Mouse (Mus musculus): ENCODE data around the gene Ankrd36.
A peak's percentile ranks its signal among the peaks of the same experiment; 100 is the strongest.
"Not testable (repeated sequence)": the region's sequence is repeated elsewhere in the genome, so short reads cannot be mapped to it uniquely, and the experiment has no call there.

Gene Ankrd36

DNA sequence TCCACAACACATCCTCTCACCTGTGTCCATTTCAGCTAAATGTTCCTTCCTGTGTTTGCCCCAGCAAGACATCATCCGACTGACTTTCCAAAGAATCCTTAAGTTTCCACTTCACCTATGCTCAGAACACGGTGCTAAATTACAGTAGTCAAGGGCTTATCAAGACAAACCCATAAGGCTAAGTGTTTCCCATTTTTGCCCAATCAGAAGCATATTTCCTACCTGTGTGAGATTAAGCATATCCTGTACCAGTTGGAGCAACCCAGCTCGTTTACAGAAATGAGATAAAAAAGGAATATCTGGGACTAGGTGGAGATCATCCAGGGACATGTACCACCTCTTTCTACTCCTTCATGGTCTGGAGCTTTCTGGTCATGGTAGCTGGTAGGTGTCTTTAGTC is 22.8 kb upstream of the Ankrd36 start:
- DNase-seq = no peak

GRCm38 (mm10) chr11:5551430-5551829 is 18.1 kb upstream of the Ankrd36 start:
- no peak for DNase-seq

DNA sequence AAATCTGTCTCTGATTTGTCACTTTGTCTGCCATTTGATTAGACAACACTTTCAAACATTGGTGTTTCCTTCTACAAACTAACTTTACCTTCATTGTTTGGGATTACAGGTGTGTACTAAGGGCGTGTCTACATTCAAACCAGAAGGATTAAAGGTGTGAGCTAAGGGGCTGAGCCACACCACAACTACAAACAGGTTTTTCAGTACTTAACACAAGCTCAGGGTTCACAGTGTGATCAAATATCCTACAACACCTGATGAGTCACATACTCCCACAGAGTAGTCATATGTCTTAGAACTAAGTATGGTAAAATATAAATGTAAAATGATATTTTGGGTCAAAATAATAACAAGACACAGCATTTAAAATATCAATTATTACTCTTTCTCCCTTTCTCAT is 17.6 kb upstream of the Ankrd36 start:
- DNase-seq = no peak

DNA sequence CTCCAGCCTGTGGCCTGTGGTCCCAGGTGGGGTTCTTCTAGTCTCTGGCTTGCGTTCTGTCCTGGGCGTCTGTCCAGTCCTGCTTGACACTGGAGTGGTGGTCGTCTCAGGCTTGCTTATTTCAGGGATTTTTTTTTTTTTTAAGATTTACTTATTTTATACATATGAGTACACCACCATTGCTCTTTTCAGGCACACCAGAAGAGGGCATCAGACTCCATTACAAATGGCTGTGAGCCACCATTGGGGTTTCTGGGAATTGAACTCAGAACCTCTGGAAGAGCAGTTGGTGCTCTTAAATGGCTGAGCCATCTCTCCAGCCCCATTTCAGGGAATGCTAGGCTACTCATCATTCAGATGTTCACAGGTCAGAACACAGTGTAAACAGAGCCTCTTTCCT is 9.2 kb upstream of the Ankrd36 start:
- no peak for DNase-seq

DNA sequence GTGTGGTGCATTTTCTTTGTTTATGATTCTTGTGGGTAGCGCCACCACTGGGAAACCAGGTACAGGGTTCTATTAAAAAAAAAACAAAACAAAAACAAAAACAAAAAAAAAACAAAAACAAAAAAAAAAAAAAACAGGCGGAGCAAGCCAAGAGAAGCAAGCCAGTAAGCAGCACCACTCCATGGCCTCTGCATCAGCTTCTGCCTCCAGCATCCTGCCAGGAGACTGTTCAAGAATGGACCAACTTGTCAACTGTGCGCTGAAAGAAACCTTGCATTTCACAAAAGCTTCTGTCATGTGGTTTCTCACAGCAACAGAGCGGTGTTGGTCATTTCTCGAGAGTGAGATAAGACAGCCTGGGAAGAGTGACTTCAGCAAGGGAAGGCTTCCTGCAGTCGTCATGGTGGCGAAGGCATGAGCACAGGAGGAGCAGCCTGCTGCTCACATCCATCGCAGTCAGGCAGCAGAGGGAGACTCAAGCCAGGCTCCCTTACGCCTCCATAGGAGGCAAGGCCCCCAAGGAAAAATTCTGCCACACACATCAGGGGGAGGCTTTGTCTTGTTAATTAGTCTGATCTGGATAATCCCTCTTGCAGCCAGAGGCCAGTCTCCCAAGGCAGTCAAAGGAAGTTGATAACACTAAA is 6.7 kb upstream of the Ankrd36 start:
- no peak for DNase-seq

DNA sequence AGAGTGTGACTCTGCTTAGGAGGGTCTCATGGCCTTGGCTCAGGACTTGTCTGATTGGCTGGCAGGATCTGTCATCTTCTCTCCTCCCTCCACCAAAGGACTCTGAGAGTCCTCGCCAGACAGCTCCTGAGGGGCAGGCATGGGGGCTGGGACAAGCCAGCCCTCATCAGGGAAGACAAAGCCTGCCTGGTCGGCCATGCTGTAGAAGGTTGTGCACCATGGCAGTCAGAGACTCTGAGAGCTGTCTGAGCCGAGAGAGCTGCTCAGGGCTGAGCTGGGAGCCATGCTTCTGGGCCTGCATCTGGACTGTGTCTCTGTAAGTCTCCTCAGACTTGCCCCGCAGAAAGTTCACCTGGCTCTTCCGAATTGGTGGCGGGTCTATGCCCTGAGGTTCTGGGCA is 5.6 kb upstream of the Ankrd36 start:
- no peak for DNase-seq

GRCm38 (mm10) chr11:5565596-5565995 is 3.9 kb upstream of the Ankrd36 start:
- DNase-seq = no peak

DNA sequence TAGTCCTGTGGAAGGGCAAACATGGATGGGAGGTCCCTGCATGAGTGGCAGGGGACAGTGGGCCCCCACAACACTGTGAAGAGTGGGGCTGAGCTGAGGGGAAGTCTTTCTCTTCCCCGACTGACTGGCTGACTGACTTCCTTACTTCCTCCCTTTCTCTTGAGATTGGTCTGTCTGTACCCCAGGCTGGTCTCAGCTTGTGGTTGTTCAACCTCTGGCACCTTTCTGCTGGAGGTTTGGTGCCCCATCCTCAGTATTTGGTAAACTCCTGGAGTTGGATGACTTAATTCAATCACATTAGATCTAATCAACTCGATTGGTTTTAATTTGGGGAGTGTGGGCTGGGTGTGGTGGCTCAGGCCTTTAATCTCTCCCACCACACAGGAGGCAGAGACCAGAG is 3.0 kb upstream of the Ankrd36 start:
- peak; percentile 12 to 14 for DNase-seq

DNA sequence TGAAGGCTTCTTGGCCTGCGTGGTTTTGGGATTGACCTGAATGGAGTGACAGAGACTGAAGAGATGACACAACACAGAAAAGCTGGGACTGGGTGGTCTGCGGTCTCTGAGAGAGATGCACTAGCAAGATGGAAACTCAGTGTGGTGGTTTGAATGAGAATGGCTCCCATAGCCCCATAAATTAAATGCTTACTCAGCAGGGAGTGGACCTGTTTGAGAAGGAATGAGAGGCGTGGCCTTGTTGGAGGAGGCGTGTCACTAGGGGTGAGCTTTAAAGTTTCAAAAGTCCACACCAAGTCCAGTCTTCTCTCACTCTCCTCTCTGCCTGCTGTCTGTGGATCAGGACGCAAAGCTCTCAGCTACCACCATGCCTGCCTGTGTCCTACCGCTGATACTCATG is 1.8 kb upstream of the Ankrd36 start:
- DNase-seq = no peak

DNA sequence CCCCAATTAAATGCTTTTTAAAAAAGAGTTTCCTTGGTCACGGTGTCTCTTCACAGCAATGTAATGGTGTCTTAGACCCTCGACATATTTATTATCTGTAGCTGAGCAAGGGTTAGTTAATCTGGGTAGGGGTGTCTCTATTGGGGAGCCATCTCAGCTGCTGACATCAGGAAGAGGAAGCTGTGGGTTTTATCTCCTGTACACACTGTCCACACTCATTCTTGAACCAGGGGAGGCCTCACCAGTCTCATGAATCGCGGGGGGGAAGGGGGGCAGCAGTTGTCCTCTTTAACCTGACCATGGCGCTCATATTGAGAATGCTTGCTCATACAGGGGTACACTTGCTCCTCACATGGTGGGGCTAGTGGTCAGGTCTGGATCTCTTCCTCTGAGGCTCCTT is 1.4 kb upstream of the Ankrd36 start:
- no peak for DNase-seq

- DNase-seq = no peak
Observed at GRCm38 (mm10) chr11:5571856-5572255, 2.4 kb downstream of the Ankrd36 start.

- DNase-seq = no peak
Observed at GRCm38 (mm10) chr11:5573821-5574220, 4.3 kb downstream of the Ankrd36 start.

- no peak for DNase-seq
Observed at GRCm38 (mm10) chr11:5575046-5575445, 5.6 kb downstream of the Ankrd36 start.

- DNase-seq = no peak
Observed at GRCm38 (mm10) chr11:5592336-5592735, 22.9 kb downstream of the Ankrd36 start.

- no peak for DNase-seq
Observed at GRCm38 (mm10) chr11:5595381-5595791, 25.9 kb downstream of the Ankrd36 start.

GRCm38 (mm10) chr11:5595792-5596191 is 26.3 kb downstream of the Ankrd36 start:
- no peak for DNase-seq

DNA sequence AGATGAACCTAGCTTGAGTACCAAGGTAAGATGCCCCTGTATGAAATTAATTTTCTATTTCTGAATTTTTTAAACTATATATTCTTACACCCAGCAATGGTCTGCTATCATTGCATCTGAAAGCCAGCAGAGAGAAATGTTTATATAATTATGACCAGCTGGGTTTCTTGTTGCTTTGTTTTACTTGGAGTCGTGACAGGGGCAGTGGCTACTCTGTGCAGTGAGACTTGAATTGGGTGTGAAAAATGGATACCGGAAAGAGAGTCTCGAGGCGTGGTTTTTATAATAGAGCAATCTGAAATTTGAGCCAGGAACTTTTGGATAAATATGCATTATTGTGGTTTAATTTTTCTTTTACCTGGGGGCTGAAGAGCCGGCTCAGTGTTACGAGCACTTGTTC is 27.3 kb downstream of the Ankrd36 start:
- no peak for DNase-seq

- no peak for DNase-seq
Observed at GRCm38 (mm10) chr11:5605421-5605820, 35.9 kb downstream of the Ankrd36 start.

GRCm38 (mm10) chr11:5611918-5612317 is 42.4 kb downstream of the Ankrd36 start:
- not testable (repeated sequence) for DNase-seq

GRCm38 (mm10) chr11:5614453-5614852 is 45.0 kb downstream of the Ankrd36 start:
- no peak for DNase-seq

- DNase-seq = no peak
Observed at GRCm38 (mm10) chr11:5625101-5625500, 55.6 kb downstream of the Ankrd36 start.

- DNase-seq = peak; percentile 88
Observed at GRCm38 (mm10) chr11:5629033-5629432, 59.5 kb downstream of the Ankrd36 start.

DNA sequence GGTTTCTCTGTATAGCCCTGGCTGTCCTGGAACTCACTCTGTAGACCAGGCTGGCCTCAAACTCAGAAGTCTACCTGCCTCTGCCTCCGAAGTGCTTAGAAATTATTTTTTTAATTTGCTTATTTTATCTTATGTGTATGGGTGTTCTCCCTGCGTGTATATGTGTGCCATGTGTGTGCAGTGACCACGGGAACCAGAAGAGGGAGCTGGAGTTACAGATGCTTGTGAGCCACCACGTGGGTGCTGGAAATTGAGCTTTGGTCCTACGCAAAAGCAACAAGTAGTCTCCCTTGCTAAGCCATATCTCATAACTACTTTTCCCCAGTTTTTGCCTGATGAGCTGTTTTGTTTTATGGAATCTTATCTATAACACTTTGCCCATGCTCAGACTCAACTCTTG is 73.6 kb downstream of the Ankrd36 start:
- DNase-seq = no peak

DNA sequence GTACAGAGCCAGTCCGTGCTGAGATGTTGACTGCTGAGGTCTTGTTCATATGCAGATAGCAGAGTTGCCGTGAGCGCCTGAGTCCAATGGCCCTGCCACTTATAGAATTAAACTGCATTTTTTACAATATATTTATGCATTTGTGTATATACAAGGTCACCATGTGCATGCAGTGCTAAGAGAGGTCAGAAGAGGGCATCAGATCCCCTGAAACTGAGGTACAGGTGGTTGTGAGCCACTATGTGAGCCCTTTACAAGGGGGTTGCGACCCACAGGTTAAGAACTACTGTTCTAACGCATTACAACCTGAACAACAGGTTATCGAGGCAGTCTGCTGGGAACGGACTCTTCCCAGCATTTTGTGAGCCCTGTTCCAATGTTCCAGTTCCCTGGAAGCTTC is 80.8 kb downstream of the Ankrd36 start:
- peak; percentile 7 to 33 for DNase-seq

GRCm38 (mm10) chr11:5682541-5682940 is 113.1 kb downstream of the Ankrd36 start:
- no peak for DNase-seq

GRCm38 (mm10) chr11:5684283-5684682 is 114.8 kb downstream of the Ankrd36 start:
- DNase-seq = no peak

Measured in B cell, adult 2 months (primary cell).